Mouse (Mus musculus) common myeloid progenitor, adult 5-6 weeks (primary cell): ENCODE data around the gene Cyp4b1. TPM values are rescaled to one million over a fixed set of nuclear protein-coding genes. Genes with fewer than 3 reads are reported as not detected.

Experiments
- total RNA-seq: library from RNA; stranded (forward); fragments of 200-1000, 187-1606 nt; gene quantifications from 2 replicates; pipeline ENCODE4 v1.2.3, GENCODE M21; 2017

Gene Cyp4b1
- total RNA-seq, 1 experiment from 2014 or later, result 0.14 TPM

Other genes with a start within 250 kb of the Cyp4b1 start
- gene Cyp4a12b, start 236.1 kb downstream of the Cyp4b1 start, total RNA-seq, result not detected in 2 replicates
- not detected in 2 replicates for gene Cyp4a30b, start 195.1 kb downstream of the Cyp4b1 start, total RNA-seq
- gene Cyp4a14, start 151.6 kb downstream of the Cyp4b1 start, total RNA-seq, result not detected in 2 replicates
- not detected in 2 replicates for gene Cyp4a10, start 129.5 kb downstream of the Cyp4b1 start, total RNA-seq
- gene Cyp4a31, start 84.1 kb downstream of the Cyp4b1 start, total RNA-seq, result not detected in 2 replicates
- gene Cyp4a32, start 46.8 kb downstream of the Cyp4b1 start, total RNA-seq, result not detected in 2 replicates
- 32.8 and 48.6 TPM in 2 replicates for gene Efcab14, start 90.0 kb upstream of the Cyp4b1 start, total RNA-seq
- 0.87 TPM in 1 of 2 replicates, not detected in the other for gene Tex38, start 133.3 kb upstream of the Cyp4b1 start, total RNA-seq
- gene Atpaf1, start 137.1 kb upstream of the Cyp4b1 start, total RNA-seq, result 13.1 and 17.4 TPM in 2 replicates
- 8.4 and 16.9 TPM in 2 replicates for gene Mob3c, start 180.4 kb upstream of the Cyp4b1 start, total RNA-seq
- gene Mknk1, start 191.5 kb upstream of the Cyp4b1 start, total RNA-seq, result 31.7 and 68.4 TPM in 2 replicates
- not detected in 2 replicates for gene Kncn, start 236.7 kb upstream of the Cyp4b1 start, total RNA-seq
- not detected in 2 replicates for gene 6430628N08Rik, start 242.9 kb upstream of the Cyp4b1 start, total RNA-seq